Mouse (Mus musculus): ENCODE data around the gene Lect2.

GRCm38 (mm10) chr13:56554409-56554808 lies 6.1 kb upstream of the Lect2 start:
- TF ChIP-seq CTCF (IDR thresholded peaks at IDR 0.05; ENCODE audit: low read depth) (peak; percentile 48), EP300 (IDR thresholded peaks at IDR 0.05; ENCODE audit: low read depth) (no peak)

Measured in heart, postnatal 0 days (tissue).